Mouse (Mus musculus) activated CD4-positive, CD25-positive, alpha-beta regulatory T cell, adult 4 months (primary cell): ENCODE results near the gene Lama2. TPM values are rescaled to one million over a fixed set of nuclear protein-coding genes. Genes with fewer than 3 reads are reported as not detected.

Source experiments
- ATAC-seq: one replicate; pipeline ENCODE4 v1.8.0; 2017
- polyA plus RNA-seq, 2 experiments: library from polyadenylated mRNA; unstranded; fragments of 100-300 nt; shearing (Covaris generic); gene quantifications; one replicate each; pipeline ENCODE4 v1.2.1; 2017

Gene Lama2
- polyA plus RNA-seq, 2 experiments from 2014 or later = 0.46 TPM; not detected in 1

GRCm38 (mm10) chr10:27174271-27174670, 445.3 kb downstream of the Lama2 start:
- ATAC-seq = no peak

- ATAC-seq = no peak
Observed at GRCm38 (mm10) chr10:27164738-27165137, 454.8 kb downstream of the Lama2 start.

GRCm38 (mm10) chr10:27162364-27162763, 457.2 kb downstream of the Lama2 start:
- ATAC-seq = no peak

- no peak for ATAC-seq
Observed at GRCm38 (mm10) chr10:27150220-27150619, 469.3 kb downstream of the Lama2 start.

GRCm38 (mm10) chr10:27140422-27140821, 479.1 kb downstream of the Lama2 start:
- no peak for ATAC-seq

- ATAC-seq = no peak
Observed at GRCm38 (mm10) chr10:27135768-27136167, 483.8 kb downstream of the Lama2 start.

- no peak for ATAC-seq
Observed at GRCm38 (mm10) chr10:27133135-27133534, 486.4 kb downstream of the Lama2 start.

GRCm38 (mm10) chr10:27127454-27127853, 492.1 kb downstream of the Lama2 start:
- ATAC-seq = no peak

GRCm38 (mm10) chr10:27123763-27124162, 495.8 kb downstream of the Lama2 start:
- ATAC-seq = no peak

- ATAC-seq = no peak
Observed at GRCm38 (mm10) chr10:27117815-27118214, 501.7 kb downstream of the Lama2 start.

- ATAC-seq = no peak
Observed at GRCm38 (mm10) chr10:27116938-27117647, 502.5 kb downstream of the Lama2 start.

- ATAC-seq = no peak
Observed at GRCm38 (mm10) chr10:27114131-27114530, 505.4 kb downstream of the Lama2 start.

GRCm38 (mm10) chr10:27103811-27104210, 515.7 kb downstream of the Lama2 start:
- no peak for ATAC-seq

GRCm38 (mm10) chr10:27101800-27102353, 517.7 kb downstream of the Lama2 start:
- no peak for ATAC-seq

- ATAC-seq = no peak
Observed at GRCm38 (mm10) chr10:27077113-27077512, 542.4 kb downstream of the Lama2 start.

GRCm38 (mm10) chr10:27068794-27069435, 550.6 kb downstream of the Lama2 start:
- no peak for ATAC-seq

GRCm38 (mm10) chr10:27063671-27064070, 555.9 kb downstream of the Lama2 start:
- ATAC-seq = no peak

- no peak for ATAC-seq
Observed at GRCm38 (mm10) chr10:27054488-27054887, 565.1 kb downstream of the Lama2 start.

- ATAC-seq = no peak
Observed at GRCm38 (mm10) chr10:27047196-27047595, 572.4 kb downstream of the Lama2 start.

GRCm38 (mm10) chr10:27041812-27042211, 577.7 kb downstream of the Lama2 start:
- ATAC-seq = no peak

GRCm38 (mm10) chr10:27022707-27023106, 596.9 kb downstream of the Lama2 start:
- no peak for ATAC-seq

GRCm38 (mm10) chr10:27012804-27013365, 606.7 kb downstream of the Lama2 start:
- ATAC-seq = no peak

GRCm38 (mm10) chr10:27007364-27007763, 612.2 kb downstream of the Lama2 start:
- ATAC-seq = no peak

GRCm38 (mm10) chr10:27005716-27006115, 613.8 kb downstream of the Lama2 start:
- no peak for ATAC-seq
